Mouse (Mus musculus) small intestine, adult 2 months (tissue): ENCODE results near the gene Atpif1. TPM values are rescaled to one million over a fixed set of nuclear protein-coding genes. Genes with fewer than 3 reads are reported as not detected.
"Not testable (repeated sequence)": the region's sequence is repeated elsewhere in the genome, so short reads cannot be mapped to it uniquely, and the experiment has no call there.

Experiments
- H3K27ac ChIP-seq: fragments of 200-500 bp; 2 replicates; pipeline ENCODE4 v1.5.1; 2012; ENCODE audit warnings: low read depth, low read length, control low read depth, inconsistent platforms; ENCODE audit not compliant: insufficient read depth
- H3K27me3 ChIP-seq: fragments of 200-500 bp; 2 replicates; pipeline ENCODE4 v1.6.1; 2012; ENCODE audit warnings: mild to moderate bottlenecking, moderate library complexity, low read length, inconsistent platforms; ENCODE audit not compliant: control insufficient read depth, insufficient read depth
- H3K36me3 ChIP-seq: fragments of 200-500 bp; 2 replicates; pipeline ENCODE4 v1.6.1; 2012; ENCODE audit warnings: mild to moderate bottlenecking, low read length, control low read depth, inconsistent platforms; ENCODE audit not compliant: control insufficient read depth, insufficient read depth
- H3K4me1 ChIP-seq: fragments of 200-500 bp; 2 replicates; pipeline ENCODE4 v1.6.1; 2012; ENCODE audit warnings: low read length, inconsistent platforms, mixed read lengths; ENCODE audit not compliant: control insufficient read depth, insufficient read depth, insufficient read length
- H3K4me3 ChIP-seq: fragments of 200-500 bp; 2 replicates; pipeline ENCODE4 v1.5.1; 2012; ENCODE audit warnings: low read depth, mild to moderate bottlenecking, control low read depth, inconsistent platforms, low read length, moderate library complexity
- CTCF ChIP-seq: fragments of 200-500 bp; IDR thresholded peaks from 2 replicates; pipeline ENCODE4 v1.5.1; 2012; ENCODE audit warnings: low read depth, mild to moderate bottlenecking, control low read depth, inconsistent platforms, low read length, moderate library complexity, mixed read lengths; ENCODE audit not compliant: insufficient replicate concordance, insufficient read length; ENCODE audit errors: extremely low read depth
- POLR2A ChIP-seq: fragments of 200-500 bp; IDR thresholded peaks from 2 replicates; pipeline ENCODE4 v1.6.1; 2012; ENCODE audit warnings: low read depth, mild to moderate bottlenecking, control low read depth, inconsistent platforms, low read length, moderate library complexity
- WGBS: fragments of 180-500 bp; shearing (Covaris S2); methylation state at CpG from one replicate; pipeline ENCODE4 v1.1.7; 2018; 5-methylcytosine and 5-hydroxymethylcytosine counted together
- polyA plus RNA-seq: library from polyadenylated mRNA; depleted of rRNA; stranded (reverse); fragments of >200 nt; gene quantifications from 2 replicates; pipeline ENCODE4 v1.2.3, GENCODE M21; 2012; rRNA removed

Atpif1 gene
- polyA plus RNA-seq, 1 experiment, result 147 TPM

GRCm38 (mm10) chr4:132490273-132491010 is 43.0 kb downstream of the Atpif1 start:
- 85% methylated on average over 15 of the region's 15 CpGs for WGBS
- Histone ChIP-seq H3K36me3 (peaks cover 15% of the 10 kb centered on the region), H3K4me3 (no peak overlapping the region), H3K27ac (no peak overlapping the region), H3K27me3 (no peaks in the 10 kb centered on the region), H3K4me1 (peaks cover 8% of the 10 kb centered on the region; the same call in 1 of the 2 replicates)
- TF ChIP-seq POLR2A, result no peak
- TF ChIP-seq CTCF, result no peak

GRCm38 (mm10) chr4:132488976-132489375 is 44.5 kb downstream of the Atpif1 start:
- no peaks in the 10 kb centered on the region for H3K27me3 ChIP-seq
- peaks cover 11% of the 10 kb centered on the region for H3K36me3 ChIP-seq
- TF ChIP-seq POLR2A (no peak), CTCF (no peak)
- H3K27ac ChIP-seq, result no peak overlapping the region
- WGBS, result 77% methylated on average over 6 of the region's 6 CpGs
- H3K4me1 ChIP-seq, result peaks cover 8% of the 10 kb centered on the region; the same call in 1 of the 2 replicates
- no peak overlapping the region for H3K4me3 ChIP-seq

- Histone ChIP-seq H3K27ac (no peak overlapping the region), H3K4me3 (no peak overlapping the region), H3K4me1 (peaks cover 8% of the 10 kb centered on the region; the same call in 1 of the 2 replicates), H3K36me3 (peaks cover 8% of the 10 kb centered on the region), H3K27me3 (no peaks in the 10 kb centered on the region)
- WGBS, result 23% methylated on average over 3 of the region's 3 CpGs
- no peak for TF ChIP-seq POLR2A
- no peak for TF ChIP-seq CTCF
These were observed 44.9 kb downstream of the Atpif1 start for GRCm38 (mm10) chr4:132488521-132488920.

GRCm38 (mm10) chr4:132484820-132485219 is 48.6 kb downstream of the Atpif1 start:
- H3K4me3 ChIP-seq, result no peak overlapping the region
- 28% methylated on average over 5 of the region's 5 CpGs for WGBS

GRCm38 (mm10) chr4:132484231-132484630 is 49.2 kb downstream of the Atpif1 start:
- Histone ChIP-seq H3K27me3 (no peaks in the 10 kb centered on the region), H3K4me3 (no peak overlapping the region), H3K27ac (no peak overlapping the region), H3K4me1 (peaks cover 7% of the 10 kb centered on the region; the same call in 1 of the 2 replicates), H3K36me3 (no peaks in the 10 kb centered on the region)
- TF ChIP-seq CTCF (no peak), POLR2A (no peak)
- WGBS, result 63% methylated on average over 4 of the region's 4 CpGs

More at GRCm38 (mm10) chr4:132484820-132485219, 48.6 kb downstream of the Atpif1 start:
- no peak overlapping the region for H3K27ac ChIP-seq
- no peaks in the 10 kb centered on the region for H3K27me3 ChIP-seq
- TF ChIP-seq POLR2A, result no peak
- no peak for TF ChIP-seq CTCF
- peaks cover 7% of the 10 kb centered on the region; the same call in 1 of the 2 replicates for H3K4me1 ChIP-seq
- no peaks in the 10 kb centered on the region for H3K36me3 ChIP-seq

GRCm38 (mm10) chr4:132482956-132483608 is 50.4 kb downstream of the Atpif1 start:
- H3K4me3 ChIP-seq, result no peak overlapping the region
- WGBS, result 41% methylated on average over 13 of the region's 13 CpGs
- TF ChIP-seq CTCF (no peak), POLR2A (no peak)
- H3K27me3 ChIP-seq, result no peaks in the 10 kb centered on the region
- H3K27ac ChIP-seq, result no peak overlapping the region
- H3K36me3 ChIP-seq, result no peaks in the 10 kb centered on the region
- peaks cover 9% of the 10 kb centered on the region; the same call in 1 of the 2 replicates for H3K4me1 ChIP-seq

- H3K4me3 ChIP-seq, H3K27ac ChIP-seq, H3K27me3 ChIP-seq, H3K36me3 ChIP-seq: not testable (repeated sequence)
- 75% methylated on average over 3 of the region's 3 CpGs for WGBS
- H3K4me1 ChIP-seq, result peaks cover 13% of the 10 kb centered on the region; the same call in 1 of the 2 replicates
These were observed 51.4 kb downstream of the Atpif1 start for GRCm38 (mm10) chr4:132482104-132482503.

Other genes with a start within 250 kb of the Atpif1 start
- gene Rab42, start 230.3 kb downstream of the Atpif1 start, polyA plus RNA-seq, result 0.70 and 0.98 TPM in 2 replicates
- 20.7 and 24.1 TPM in 2 replicates for gene Trnau1ap, start 204.1 kb downstream of the Atpif1 start, polyA plus RNA-seq
- 5.2 and 9.6 TPM in 2 replicates for gene Rcc1, start 180.1 kb downstream of the Atpif1 start, polyA plus RNA-seq
- 6.3 and 15.6 TPM in 2 replicates for gene Phactr4, start 111.2 kb downstream of the Atpif1 start, polyA plus RNA-seq
- gene Med18, start 69.7 kb downstream of the Atpif1 start, polyA plus RNA-seq, result 1.1 and 2.0 TPM in 2 replicates
- gene Sesn2, start 23.2 kb downstream of the Atpif1 start, polyA plus RNA-seq, result 4.0 and 6.7 TPM in 2 replicates
- 5.0 and 9.0 TPM in 2 replicates for gene Dnajc8, start 1.9 kb upstream of the Atpif1 start, polyA plus RNA-seq
- gene Ptafr, start 30.4 kb upstream of the Atpif1 start, polyA plus RNA-seq, result 2.9 and 3.1 TPM in 2 replicates
- 13.3 and 20.7 TPM in 2 replicates for gene Eya3, start 105.3 kb upstream of the Atpif1 start, polyA plus RNA-seq
- gene Xkr8, start 198.9 kb upstream of the Atpif1 start, polyA plus RNA-seq, result 3.2 and 6.0 TPM in 2 replicates
- gene Smpdl3b, start 223.6 kb upstream of the Atpif1 start, polyA plus RNA-seq, result 126 and 144 TPM in 2 replicates
- gene Rpa2, start 234.7 kb upstream of the Atpif1 start, polyA plus RNA-seq, result 4.8 and 8.7 TPM in 2 replicates